Comparison of ENCODE assay signal across 8 mouse cellular contexts in genomic region chr9:110653655-110654461, GRCm38 (mm10). TPM values are rescaled to one million over a fixed set of nuclear protein-coding genes. Genes with fewer than 3 reads are reported as not detected.
DNase-seq lines count a peak whose midpoint lies in the region; ATAC-seq lines count a peak whose summit lies in the region.

Nbeal2 (minus strand) TSS chr9:110654161.

- peak; percentile 92 for DNase-seq in MN1 (ENCODE audit: low spot score)
- DNase-seq in cerebellum, adult 9-10 months: peak; percentile 90
- DNase-seq in frontal cortex, adult 2 months (ENCODE audit: extremely low spot score in 1 of 2, low spot score in 1 of 2): peak; percentile 72 to 79
- peak; percentile 93 for DNase-seq in hindbrain, embryonic 10.5 days (ENCODE audit: low spot score)
- peak; percentile 94 for DNase-seq in layer of hippocampus, adult 9-11 months
- peak; percentile 93 for DNase-seq in ovary, adult 18-20 months (ENCODE audit: low spot score)
- DNase-seq in thymus, postnatal 0 days (ENCODE audit: low spot score): peak; percentile 70

- peak within 1 kb of the TSS; percentile 82 for H3K9ac ChIP-seq in lung, embryonic 16.5 days (ENCODE audit: low read length)

- H3K4me3 ChIP-seq in hindbrain, embryonic 10.5 days: peak within 1 kb of the TSS; percentile 68
- peak within 1 kb of the TSS; percentile 70 for H3K4me3 ChIP-seq in lung, embryonic 16.5 days (ENCODE audit: low read length)

- H3K27ac ChIP-seq in hindbrain, embryonic 10.5 days: peak within 1 kb of the TSS; percentile 86
- H3K27ac ChIP-seq in lung, embryonic 16.5 days (ENCODE audit: low read length): peak within 1 kb of the TSS; percentile 85

- peaks cover 72% of the 10 kb centered on the region for H3K4me1 ChIP-seq in hindbrain, embryonic 10.5 days (replicated peaks)
- H3K4me1 ChIP-seq in lung, embryonic 16.5 days (replicated peaks; ENCODE audit: control insufficient read depth, insufficient read depth, low read length): peaks cover 40% of the 10 kb centered on the region

- under 1% methylated on average over 75 of the region's 75 CpGs for WGBS in hindbrain, embryonic 10.5 days
- under 1% methylated on average over 66 of the region's 75 CpGs for WGBS in lung, embryonic 16.5 days

- H3K27me3 ChIP-seq in hindbrain, embryonic 10.5 days (ENCODE audit: insufficient read depth, poor library complexity, severe bottlenecking): peaks cover 31% of the 10 kb centered on the region
- peaks cover 9% of the 10 kb centered on the region; the same call in 1 of the 2 replicates for H3K27me3 ChIP-seq in lung, embryonic 16.5 days (ENCODE audit: control insufficient read depth, insufficient read depth, low read depth, low read length)

- peak; percentile 87 for ATAC-seq in lung, embryonic 16.5 days (ENCODE audit: low read depth)

- peak within 1 kb of the TSS; percentile 93 for H3K4me2 ChIP-seq in lung, embryonic 16.5 days (ENCODE audit: low read depth, low read length)

- peaks cover 1% of the 10 kb centered on the region; the same call in 1 of the 2 replicates for H3K36me3 ChIP-seq in hindbrain, embryonic 10.5 days
- H3K36me3 ChIP-seq in lung, embryonic 16.5 days (ENCODE audit: control insufficient read depth, insufficient read depth, low read length): no peaks in the 10 kb centered on the region

- H3K9me3 ChIP-seq in hindbrain, embryonic 10.5 days: no peaks in the 10 kb centered on the region
- no peaks in the 10 kb centered on the region for H3K9me3 ChIP-seq in lung, embryonic 16.5 days (ENCODE audit: control insufficient read depth, low read length)

RNA-seq across cellular contexts. Expression of gene Nbeal2, which starts in this region (rescaled TPM):
- polyA plus RNA-seq in frontal cortex, adult 2 months (2012; rRNA removed): 22.4 and 24.5 TPM in 2 replicates
- polyA plus RNA-seq in hindbrain, embryonic 10.5 days (2016; fragmentation: Nextera tagmentation; extraction: Ambion mirVana): 1.4 and 1.7 TPM in 2 replicates
- polyA plus RNA-seq in lung, embryonic 16.5 days (2015; fragmentation: Nextera tagmentation; extraction: Ambion mirVana): 5.0 and 6.9 TPM in 2 replicates
- 15.7 and 19.1 TPM in 2 replicates for polyA plus RNA-seq in thymus, postnatal 0 days (2015; fragmentation: Nextera tagmentation; extraction: Ambion mirVana)

Comparison
In these comparisons a context has a peak if more than half of its experiments do, and no peak if none do; other contexts are left out.
1. Peak in every context shown above with its lines: DNase-seq, ATAC-seq, H3K4me3 ChIP-seq and H3K27ac ChIP-seq.